Mouse (Mus musculus) megakaryocyte-erythroid progenitor cell, adult 5-6 weeks (primary cell): ENCODE measurements around the gene Nuak2. TPM values are rescaled to one million over a fixed set of nuclear protein-coding genes. Genes with fewer than 3 reads are reported as not detected.
"Not testable (repeated sequence)": the region's sequence is repeated elsewhere in the genome, so short reads cannot be mapped to it uniquely, and the experiment has no call there.

Experiments
- ATAC-seq: replicated peaks from 2 replicates; pipeline ENCODE4 v1.8.0; 2016; ENCODE audit warnings: mild to moderate bottlenecking, inconsistent platforms; ENCODE audit not compliant: severe bottlenecking, poor library complexity, low FRiP score, low TSS enrichment
- total RNA-seq, 2 experiments: library from RNA; stranded (forward) in 1 of 2; stranded (reverse) in 1 of 2; fragments of 200-1000, 215-1000 nt in 1 of 2; fragments of >200 nt in 1 of 2; fragmentation: Nextera tagmentation in 1 of 2; gene quantifications; 2 replicates each; pipeline ENCODE4 v1.2.3; 2014 to 2017

Nuak2 gene
- 3.7 and 4.9 TPM in 2 replicates for total RNA-seq (2014; fragmentation: Nextera tagmentation)
- 0.70 and 4.4 TPM in 2 replicates for total RNA-seq (2017)

DNA sequence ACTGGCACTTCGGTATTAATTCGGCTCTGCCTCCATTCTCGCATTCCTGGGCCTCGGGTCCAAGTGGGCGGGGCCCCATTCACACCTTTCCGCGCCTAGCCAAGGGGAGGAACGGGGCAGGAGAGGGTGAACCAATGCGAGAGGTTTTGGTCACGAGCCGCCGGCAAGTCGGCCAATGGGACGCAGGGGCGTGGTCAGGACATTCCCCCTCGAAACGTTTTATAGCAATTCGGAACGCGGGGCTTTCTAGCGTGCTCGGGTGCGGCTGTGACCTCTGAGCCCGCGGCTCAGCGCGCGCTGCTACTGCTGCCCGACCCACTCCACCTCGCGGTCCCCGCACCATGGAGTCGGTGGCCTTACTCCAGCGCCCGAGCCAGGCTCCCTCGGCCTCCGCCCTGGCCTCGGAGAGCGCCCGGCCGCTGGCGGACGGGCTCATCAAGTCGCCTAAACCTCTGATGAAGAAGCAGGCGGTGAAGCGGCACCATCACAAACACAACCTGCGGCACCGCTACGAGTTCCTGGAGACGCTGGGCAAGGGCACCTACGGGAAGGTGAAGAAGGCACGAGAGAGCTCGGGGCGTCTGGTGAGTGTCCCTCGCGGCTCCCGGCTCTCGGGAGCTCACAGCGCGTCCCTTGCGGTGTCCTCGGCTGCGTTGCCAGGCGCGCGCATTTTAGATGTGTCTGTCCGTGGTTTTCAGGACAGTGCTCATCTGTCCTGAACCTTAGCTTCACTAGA, at the start of gene Nuak2:
Nuak2 (plus strand) TSS at position 238 of the 736 bp plus-strand sequence.
- ATAC-seq, result peak; percentile 63

DNA sequence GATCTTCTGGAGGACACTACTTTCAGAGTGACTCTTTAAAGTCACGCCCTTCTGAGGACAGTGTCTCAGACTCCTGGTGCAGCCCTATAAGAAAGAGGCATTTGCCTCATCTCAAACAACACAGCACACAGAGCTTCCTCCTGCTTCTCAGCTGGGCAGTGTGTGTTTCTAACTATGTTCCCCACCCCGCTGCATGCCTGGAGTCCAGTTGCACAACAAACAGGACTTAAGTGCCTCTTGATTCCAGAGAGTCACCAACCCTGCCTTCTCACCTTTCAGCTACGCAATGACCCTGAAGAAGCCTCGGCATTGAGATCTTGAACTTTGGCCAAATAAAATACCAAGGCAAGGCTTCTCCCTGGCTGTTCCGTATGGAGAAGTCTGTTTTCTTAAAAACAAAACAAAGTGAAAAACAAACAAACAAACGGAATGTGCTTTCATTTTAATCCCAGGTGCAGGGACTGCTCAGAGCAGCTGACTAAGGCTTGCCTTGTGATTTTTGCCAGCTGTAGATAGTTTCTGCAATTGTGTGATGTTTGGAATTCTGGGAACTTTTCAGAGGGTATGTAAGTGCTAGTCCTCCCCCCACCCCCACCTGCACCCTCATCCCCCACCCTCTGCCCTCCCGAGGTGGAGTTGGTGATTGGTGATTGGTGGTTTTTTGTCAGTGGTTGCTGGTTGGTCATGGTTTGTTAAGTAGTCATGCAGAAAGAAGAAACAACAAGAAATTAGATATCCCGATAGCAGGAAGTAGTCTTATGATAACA, 49.0 kb upstream of the Nuak2 start:
- no peak for ATAC-seq

DNA sequence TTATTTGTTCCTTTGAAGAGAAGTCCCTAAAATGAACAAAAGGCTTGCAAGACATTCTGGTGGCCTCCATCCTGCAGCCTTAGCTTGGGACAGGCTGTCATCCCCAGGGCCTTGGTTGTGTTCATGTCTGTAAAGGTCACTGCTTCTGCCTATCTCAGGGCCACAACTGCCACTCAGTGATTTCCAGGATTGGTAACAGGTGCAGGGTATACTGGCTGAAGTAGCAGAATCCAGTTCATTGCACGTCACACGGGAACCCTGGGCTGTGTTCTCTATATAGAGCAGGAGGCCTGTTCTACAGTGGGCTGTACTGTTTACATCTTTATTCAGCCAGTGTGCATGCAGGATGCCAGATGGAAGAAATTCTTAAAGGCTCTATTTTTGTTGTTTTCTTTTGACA, 48.0 kb upstream of the Nuak2 start:
- no peak for ATAC-seq

DNA sequence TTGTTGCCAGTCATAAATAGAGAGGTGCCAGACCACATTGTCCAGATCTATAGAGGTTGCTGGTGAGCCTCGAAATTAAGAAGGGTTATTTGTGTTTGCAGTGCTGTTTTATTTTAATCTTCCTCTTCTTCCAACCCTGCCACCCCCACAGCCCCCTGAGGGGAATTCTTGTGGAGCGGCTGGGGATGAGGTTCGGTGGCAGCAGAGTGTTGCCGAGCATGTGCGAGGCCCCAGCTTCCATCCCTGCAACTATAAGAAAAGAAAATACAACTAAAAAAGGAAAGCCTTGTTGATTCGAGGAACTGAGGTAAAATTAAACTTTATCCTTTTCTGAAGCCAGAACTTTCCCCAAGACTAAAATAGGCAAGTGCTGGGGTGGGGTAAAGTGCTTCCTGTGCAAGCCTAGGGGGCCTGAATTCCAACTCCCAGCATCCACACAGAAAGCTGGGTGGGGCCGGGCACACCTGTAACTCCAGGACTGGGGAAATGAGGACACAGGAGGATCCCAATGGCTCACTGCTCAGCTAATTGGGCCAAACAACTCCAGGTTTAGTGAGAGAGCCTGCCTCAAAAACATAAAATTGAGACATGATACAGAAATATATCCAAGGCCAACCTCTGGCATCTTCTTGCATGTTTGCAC, 47.4 kb upstream of the Nuak2 start:
- no peak for ATAC-seq

DNA sequence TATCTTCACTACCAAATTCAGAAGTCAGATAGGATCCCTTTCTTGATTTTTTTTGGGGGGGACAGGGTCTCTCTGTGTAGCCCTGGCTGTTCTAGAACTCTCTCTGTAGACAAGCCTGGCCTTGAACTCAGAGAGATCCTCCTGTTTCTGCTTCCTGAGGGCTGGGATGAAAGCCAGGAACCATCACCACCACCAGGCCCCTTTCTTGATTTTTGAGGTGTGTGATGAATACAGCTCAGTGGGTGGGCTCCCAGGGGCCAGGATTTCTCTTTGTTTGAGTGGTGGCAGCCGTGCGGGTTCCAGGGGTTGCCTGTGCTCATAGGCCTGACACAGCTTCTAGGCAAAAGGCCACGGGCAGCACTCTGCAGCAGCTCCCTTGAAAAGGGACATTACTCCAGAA, 44.7 kb upstream of the Nuak2 start:
- ATAC-seq, result no peak

DNA sequence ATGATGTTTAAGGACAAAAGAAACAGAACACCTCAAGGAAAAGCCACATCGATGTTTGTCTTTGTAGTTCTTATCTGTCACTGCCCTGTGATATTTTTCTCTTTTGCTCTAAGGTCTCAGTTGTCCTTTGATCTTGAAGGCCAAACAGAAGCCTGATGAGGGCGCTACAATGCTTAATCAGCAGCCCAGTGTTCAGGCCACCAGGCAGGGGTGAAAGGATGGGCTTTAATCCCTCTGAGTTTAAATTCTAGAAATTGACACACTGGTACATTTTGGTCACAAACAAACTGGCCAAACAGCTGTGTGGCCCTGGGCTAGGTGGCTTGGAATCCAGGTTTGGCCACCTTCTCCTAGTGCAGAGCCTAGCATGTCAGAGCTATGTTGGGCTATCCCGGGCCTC, 39.2 kb upstream of the Nuak2 start:
- ATAC-seq, result no peak

DNA sequence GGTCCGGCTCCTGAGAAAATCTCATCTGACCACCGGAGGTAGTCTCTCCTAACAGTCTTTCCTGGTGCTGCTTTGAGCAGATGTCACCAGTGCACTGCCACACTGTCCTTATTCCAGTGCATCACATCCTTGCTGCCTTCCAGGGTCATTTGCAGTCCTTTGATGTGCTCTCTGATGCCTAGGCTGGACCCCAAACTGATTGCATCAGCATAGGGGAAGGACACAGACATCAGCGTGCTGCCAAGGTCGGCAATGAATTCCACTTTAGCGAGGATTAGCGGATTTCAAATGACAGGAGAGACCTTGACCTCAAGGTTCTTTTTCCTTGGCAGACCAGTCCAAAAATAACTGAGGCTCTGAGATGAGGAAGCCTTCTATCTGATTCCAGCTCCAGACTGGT, 38.8 kb upstream of the Nuak2 start:
- ATAC-seq, result no peak

DNA sequence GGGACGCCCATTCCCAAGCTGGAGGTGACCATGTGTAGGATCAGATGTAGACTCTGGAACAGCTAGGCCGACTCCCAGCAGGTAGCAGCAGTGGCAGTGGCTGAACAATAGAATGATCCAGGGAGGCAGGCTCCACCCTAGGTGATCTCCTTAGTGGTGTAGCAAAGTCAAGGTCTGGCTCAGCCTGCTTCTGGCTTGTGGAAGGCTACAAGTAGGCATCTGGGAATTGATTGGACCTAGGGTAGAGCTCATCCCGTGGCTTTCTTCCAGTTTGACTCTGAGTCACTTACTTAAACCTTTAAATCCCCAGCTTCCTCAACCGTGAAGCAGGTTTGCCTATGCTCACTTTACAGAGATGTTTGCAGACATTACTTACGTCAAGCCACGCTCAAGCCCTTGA, 35.3 kb upstream of the Nuak2 start:
- not testable (repeated sequence) for ATAC-seq

DNA sequence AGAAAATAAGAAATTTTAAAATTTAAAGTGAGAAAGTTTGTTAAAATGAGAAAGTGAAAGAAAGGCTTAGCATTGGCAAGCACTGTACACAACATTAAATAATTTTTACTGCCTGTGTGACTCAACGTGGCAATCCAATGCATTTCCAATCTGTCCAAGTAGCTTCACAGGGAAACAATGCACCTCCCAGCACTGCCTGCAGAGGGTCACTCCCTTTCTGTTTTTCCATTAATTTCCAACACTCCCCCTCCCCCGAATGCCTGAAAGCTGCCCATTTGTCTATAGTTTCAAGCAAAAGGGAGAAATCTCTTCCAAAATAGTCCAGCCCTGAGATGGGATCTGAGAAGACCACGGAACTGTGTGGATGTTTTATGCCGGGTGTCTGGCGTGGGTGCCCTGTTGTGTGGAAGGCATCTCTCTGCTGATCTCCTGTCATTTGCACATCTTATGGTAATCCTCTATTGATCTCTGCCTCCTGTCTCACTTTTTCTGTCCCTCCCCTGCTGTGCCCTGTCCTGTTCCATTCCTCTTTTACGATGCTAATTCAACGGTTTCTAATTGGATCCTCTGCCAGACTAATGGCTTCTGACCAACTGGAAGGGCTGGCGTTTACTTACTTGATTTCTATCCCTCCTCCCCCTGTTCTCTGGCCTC, 34.3 kb upstream of the Nuak2 start:
- ATAC-seq, result no peak

DNA sequence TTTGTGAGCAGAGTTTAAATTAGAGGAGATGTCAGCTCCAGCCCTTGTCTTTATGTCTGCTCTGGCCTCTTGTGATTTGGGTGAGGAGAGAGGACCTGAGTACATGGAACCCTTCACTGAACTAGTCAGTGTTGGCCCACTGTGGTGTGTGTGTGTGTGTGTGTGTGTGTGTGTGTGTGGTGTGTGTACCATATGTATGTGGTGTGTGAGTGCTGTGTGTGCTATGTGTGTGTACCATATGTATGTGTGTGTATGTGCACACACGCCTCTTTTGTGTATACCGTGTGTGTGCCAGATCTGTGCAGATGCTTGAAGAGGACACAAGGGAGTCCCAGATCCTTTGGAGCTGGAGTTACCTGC, 33.8 kb upstream of the Nuak2 start:
- no peak for ATAC-seq

DNA sequence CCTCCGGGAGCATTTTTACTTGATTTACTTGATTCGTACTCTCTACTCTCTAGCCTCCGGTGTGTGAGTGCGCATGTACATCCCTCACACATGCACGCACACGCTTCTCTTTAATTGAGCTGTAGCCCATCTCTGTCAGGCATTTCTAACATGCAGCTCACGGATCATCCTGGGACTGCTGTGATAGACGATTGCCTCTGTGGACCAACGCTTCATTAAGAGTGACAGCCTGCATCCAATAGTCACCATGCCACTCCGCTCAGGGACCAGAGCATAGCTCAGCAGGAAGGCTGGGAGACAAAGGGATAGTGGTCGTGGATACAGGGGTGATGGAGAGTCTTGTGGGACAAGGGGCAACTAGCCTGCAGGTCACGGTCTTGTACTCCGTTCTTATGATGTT, 32.9 kb upstream of the Nuak2 start:
- no peak for ATAC-seq

DNA sequence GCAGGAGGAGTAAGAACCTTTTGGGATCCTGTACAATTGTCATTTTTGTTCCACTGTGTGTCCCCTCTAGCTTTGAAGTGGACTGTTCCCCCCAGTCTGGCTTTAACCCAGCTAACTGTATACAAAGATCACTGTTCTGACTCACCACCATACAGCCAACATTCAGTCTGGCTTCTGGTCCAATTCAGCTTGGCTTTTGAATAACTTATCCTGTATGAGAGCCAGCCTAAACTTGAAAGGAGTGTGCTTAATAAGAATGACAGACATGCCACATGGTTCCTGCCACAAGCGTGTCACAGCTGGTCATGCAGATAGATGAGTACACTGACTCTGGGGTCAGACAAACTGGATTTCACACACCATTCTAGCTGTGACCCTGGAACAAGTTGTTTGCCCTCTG, 29.2 kb upstream of the Nuak2 start:
- ATAC-seq, result no peak

DNA sequence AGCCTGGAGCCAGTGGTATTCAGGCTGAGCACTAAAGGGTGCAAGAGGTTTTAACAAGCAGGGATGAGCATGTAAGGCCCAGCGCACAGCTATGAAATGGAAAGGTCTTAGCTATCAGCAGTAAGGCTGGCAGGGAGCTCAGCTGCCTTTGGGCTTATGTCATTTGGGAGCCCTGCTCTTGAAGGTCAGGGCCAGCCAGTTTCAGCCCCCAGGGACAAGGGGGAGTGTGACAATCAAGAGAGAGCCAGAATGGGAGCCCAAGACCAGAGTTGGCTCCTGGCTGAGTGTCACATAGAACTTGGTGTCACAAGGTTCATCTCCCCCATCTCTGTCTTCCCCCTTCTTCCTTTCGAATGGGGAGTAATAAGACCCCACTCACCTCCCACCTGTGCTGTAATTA, 28.5 kb upstream of the Nuak2 start:
- ATAC-seq, result no peak

DNA sequence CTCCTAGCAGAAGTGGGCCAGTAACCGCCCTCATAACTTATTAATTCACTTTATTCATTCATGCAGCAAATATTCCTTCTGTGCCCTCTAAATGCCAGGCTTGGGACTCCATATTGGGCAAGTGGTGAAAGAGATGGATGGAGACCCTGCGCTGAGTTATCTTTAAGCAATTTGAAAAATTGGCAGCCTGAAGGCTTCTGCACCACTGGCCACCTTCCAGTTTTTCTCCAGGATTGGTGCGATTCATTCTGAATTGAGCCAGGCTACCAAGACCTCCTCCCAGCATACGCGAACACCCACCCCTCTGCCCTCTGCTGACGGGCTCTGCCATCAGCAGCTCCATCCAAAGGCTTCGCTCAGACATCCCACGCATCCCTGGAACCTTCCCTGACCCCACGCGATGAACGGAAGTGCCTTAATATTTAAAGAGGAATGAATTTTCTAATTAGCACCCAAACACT, 27.9 kb upstream of the Nuak2 start:
- no peak for ATAC-seq

DNA sequence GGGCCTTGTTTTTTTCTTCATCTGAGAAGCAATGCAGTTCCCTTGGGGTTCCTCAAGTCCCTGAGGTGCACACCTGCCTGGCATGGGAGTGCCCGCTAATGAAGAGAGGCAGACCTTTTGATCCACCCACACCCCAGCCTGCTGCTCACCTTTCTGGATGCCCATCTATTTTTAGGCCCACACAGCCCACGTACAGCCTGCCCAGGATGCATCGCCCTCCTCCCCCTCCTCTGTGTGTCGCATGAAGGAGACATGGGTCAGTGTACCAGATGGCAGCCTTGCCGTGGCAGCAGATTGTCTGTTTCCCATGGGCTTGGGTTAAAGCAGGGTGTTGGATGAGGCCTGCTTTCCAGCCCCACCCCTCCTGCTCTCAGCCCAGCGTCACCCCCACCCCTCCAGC, 26.0 kb upstream of the Nuak2 start:
- no peak for ATAC-seq

DNA sequence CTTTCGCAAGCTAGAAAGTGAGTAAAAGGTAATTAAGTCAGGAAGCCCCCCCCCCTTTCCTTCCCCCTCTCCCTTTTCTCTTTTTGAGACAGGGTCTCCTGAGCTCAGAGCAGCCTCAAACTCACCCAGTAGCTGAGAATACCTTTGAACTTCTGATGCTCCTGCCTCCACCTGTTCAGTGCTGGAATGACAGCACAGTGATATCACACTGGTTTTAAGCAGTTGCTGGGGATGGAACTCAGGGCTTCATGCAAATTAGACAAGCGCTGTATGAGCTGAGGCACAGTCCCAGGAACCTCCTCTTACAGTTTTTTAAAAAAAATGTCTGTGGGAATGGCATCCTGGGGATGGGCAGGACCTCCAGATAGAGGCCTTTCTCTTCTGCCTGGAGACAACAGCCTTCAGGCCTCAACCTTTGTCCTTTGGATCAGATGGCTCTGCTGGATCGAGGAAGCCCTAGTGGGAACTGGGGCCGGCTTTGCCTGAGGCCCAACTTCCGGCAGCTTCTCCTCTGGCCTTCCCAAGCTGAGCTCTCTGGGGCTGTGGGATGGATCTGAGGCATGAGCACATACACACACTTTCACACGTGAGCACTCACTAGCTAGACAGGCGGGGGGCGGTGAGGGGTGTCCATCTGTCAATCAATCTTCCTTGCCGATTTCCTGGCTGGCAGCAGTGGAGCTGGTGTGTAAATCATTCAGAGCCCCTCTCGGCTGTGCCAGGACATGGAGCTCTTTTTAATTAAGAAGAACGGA, 24.8 kb upstream of the Nuak2 start:
- ATAC-seq, result no peak

DNA sequence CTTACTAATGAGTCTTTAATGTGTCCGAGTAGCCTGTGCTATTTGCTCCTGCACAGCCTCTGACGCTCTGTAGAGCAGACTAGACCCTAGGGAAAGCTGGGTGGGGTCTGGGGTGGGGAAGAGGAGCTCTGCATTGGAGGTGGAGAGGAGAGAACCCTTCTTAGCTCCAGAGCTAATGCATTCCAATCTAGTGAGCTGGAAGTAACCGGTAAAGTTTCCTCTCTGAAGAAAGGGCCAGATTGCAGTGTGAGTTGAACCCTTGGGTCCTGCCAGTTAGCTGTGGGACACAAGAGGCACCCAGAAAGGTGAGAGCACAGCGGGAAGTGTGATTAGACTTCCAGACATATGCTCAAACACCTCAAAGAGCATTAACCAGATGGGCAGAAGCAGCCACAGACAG, 24.2 kb upstream of the Nuak2 start:
- no peak for ATAC-seq

DNA sequence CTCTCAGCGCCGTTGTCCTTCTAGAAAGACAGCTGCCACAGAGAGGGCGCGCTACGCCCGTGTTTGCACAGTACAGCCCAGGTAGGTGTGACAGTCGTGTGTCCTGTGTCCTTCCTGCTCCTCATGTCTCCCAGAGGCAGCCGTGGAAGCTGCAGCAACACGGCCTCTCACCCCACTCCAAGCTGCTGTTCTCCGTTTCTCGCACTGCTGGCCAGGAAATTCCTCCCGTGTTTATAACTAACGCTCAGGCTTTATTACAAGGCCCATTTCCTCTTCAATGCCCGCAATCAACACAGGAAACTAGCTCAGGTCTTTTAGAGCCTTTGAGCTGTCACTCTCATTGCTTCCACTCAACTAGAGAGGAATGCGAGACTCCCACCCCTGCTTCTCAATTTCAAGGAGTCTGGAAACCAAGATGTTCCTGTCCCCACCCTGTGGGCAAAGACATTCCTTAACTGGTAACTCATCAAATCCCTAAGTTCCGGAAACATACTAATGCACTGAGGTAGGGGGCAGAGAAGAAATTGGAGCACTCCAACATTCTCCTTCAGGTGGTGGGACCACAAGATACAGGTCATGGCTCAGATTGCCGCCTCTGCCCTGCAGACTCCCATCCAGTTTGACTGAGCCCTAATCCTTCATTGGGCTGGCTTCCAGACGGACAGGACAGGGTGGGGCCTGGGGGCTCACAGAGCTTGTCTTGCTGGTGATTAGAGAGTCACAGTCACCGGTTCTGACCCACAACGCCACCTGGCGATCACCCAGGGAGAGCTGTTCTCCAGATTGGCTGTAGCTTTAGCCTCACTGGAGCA, 23.4 kb upstream of the Nuak2 start:
- peak; percentile 68 for ATAC-seq

DNA sequence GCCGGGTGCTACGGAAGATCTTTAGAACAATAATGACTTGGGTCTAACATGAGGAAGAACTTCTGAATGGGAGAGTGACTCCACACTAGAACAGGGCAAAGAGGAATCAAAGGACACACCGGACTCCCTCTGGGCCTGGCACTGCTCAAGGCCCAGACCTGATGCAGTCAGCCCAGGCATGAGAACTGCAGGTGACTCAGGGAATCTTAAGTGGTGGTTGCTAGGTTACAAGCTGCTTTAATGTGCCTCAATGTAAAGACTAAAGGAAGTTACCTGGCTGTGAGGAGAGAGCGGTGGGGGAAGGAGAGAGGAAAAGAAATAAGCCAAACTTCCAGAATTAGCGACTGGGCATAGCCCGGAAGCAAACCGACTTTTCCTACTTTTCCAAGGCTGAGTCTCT, 20.4 kb upstream of the Nuak2 start:
- no peak for ATAC-seq
